Mouse (Mus musculus) megakaryocyte progenitor cell, adult 5-6 weeks (primary cell): ENCODE data around the gene Zfy2. TPM values are rescaled to one million over a fixed set of nuclear protein-coding genes. Genes with fewer than 3 reads are reported as not detected.

Source experiments
- ATAC-seq: replicated peaks from 2 replicates; pipeline ENCODE4 v1.8.0; 2016; ENCODE audit warnings: mild to moderate bottlenecking, moderate TSS enrichment, inconsistent platforms; ENCODE audit not compliant: poor library complexity
- total RNA-seq, 2 experiments: library from RNA; stranded (forward) in 1 of 2; stranded (reverse) in 1 of 2; fragments of 157-497, 149-512 nt in 1 of 2; fragments of 200-1000 nt in 1 of 2; gene quantifications; 2 replicates each; pipeline versions ENCODE4 v1.2.3 to v1.2.4; 2015 to 2017

Zfy2 gene
- total RNA-seq (2015): not detected in 2 replicates
- not detected in 2 replicates for total RNA-seq (2017)

DNA sequence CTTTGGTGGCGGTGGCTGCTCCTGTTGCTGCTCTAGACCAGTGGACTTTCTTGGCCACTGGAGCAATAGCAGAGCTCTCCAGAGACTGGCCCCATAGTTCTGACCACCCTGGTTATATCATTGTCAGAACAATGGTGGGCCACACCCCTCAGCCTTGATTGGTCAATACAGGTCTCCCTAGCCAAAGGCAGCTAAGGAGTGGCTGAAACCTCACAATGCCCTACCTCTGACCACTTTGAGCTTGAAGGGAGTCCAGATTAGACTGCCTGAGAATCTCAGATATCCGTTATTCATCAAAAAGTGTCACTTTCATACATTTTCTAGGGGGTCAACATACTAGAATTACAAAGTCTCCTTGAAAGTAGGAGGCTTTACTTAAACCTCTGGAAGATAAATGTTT is at the start of gene Zfy2:
Gene Zfy2, minus strand, starts transcription at position 101 of the 400 bp plus-strand sequence.
- ATAC-seq: no peak
